Mouse (Mus musculus) cerebellum, adult 9-11 months (tissue): ENCODE results near the gene Stxbp5.
"Not testable (repeated sequence)": the region's sequence is repeated elsewhere in the genome, so short reads cannot be mapped to it uniquely, and the experiment has no call there.

Source experiments
- DNase-seq: peaks from one replicate; pipeline ENCODE4 v3.0.0; 2022

Gene Stxbp5

GRCm38 (mm10) chr10:9901071-9901696 lies at the start of gene Stxbp5:
Gene Stxbp5 (minus strand): TSS chr10:9901079.
- DNase-seq: peak; percentile 87

GRCm38 (mm10) chr10:9912395-9912794 lies 11.5 kb upstream of the Stxbp5 start:
- DNase-seq: no peak

- no peak for DNase-seq
Measured at GRCm38 (mm10) chr10:9907919-9908502, 7.1 kb upstream of the Stxbp5 start.

- no peak for DNase-seq
Measured at GRCm38 (mm10) chr10:9907519-9907918, 6.6 kb upstream of the Stxbp5 start.

- DNase-seq: no peak
Measured at GRCm38 (mm10) chr10:9906185-9906584, 5.3 kb upstream of the Stxbp5 start.

GRCm38 (mm10) chr10:9901697-9902239 lies 889 bp upstream of the Stxbp5 start:
- peak; percentile 90 for DNase-seq

GRCm38 (mm10) chr10:9900315-9901070 lies 386 bp downstream of the Stxbp5 start:
- peak; percentile 71 for DNase-seq

GRCm38 (mm10) chr10:9899816-9900215 lies 1.1 kb downstream of the Stxbp5 start:
- DNase-seq: peak; percentile 34

- no peak for DNase-seq
Measured at GRCm38 (mm10) chr10:9899086-9899485, 1.8 kb downstream of the Stxbp5 start.

- DNase-seq: no peak
Measured at GRCm38 (mm10) chr10:9897852-9898251, 3.0 kb downstream of the Stxbp5 start.

GRCm38 (mm10) chr10:9893562-9893961 lies 7.3 kb downstream of the Stxbp5 start:
- no peak for DNase-seq

- no peak for DNase-seq
Measured at GRCm38 (mm10) chr10:9889651-9890050, 11.2 kb downstream of the Stxbp5 start.

GRCm38 (mm10) chr10:9888655-9889054 lies 12.2 kb downstream of the Stxbp5 start:
- no peak for DNase-seq

GRCm38 (mm10) chr10:9881781-9882320 lies 19.0 kb downstream of the Stxbp5 start:
- DNase-seq: not testable (repeated sequence)

GRCm38 (mm10) chr10:9880070-9880728 lies 20.7 kb downstream of the Stxbp5 start:
- DNase-seq: no peak

GRCm38 (mm10) chr10:9878821-9879489 lies 21.9 kb downstream of the Stxbp5 start:
- DNase-seq: no peak

- DNase-seq: no peak
Measured at GRCm38 (mm10) chr10:9875905-9876304, 25.0 kb downstream of the Stxbp5 start.

- peak; percentile 54 for DNase-seq
Measured at GRCm38 (mm10) chr10:9872143-9872542, 28.7 kb downstream of the Stxbp5 start.

- DNase-seq: peak; percentile 9
Measured at GRCm38 (mm10) chr10:9866793-9867579, 33.9 kb downstream of the Stxbp5 start.

- no peak for DNase-seq
Measured at GRCm38 (mm10) chr10:9860022-9860421, 40.9 kb downstream of the Stxbp5 start.

- no peak for DNase-seq
Measured at GRCm38 (mm10) chr10:9859476-9859875, 41.4 kb downstream of the Stxbp5 start.
